Mouse (Mus musculus): ENCODE results near the gene Kcnip2. TPM values are rescaled to one million over a fixed set of nuclear protein-coding genes. Genes with fewer than 3 reads are reported as not detected.
"Not testable (repeated sequence)": the region's sequence is repeated elsewhere in the genome, so short reads cannot be mapped to it uniquely, and the experiment has no call there.

Kcnip2 gene
- polyA plus RNA-seq, 2 experiments from 2014 or later, result 17.3 to 17.4 TPM

- no peak for ATAC-seq
Measured at GRCm38 (mm10) chr19:45811028-45811674, 4.7 kb downstream of the Kcnip2 start.

- peak; percentile 24 for ATAC-seq
Measured at GRCm38 (mm10) chr19:45807732-45808131, 8.1 kb downstream of the Kcnip2 start.

DNA sequence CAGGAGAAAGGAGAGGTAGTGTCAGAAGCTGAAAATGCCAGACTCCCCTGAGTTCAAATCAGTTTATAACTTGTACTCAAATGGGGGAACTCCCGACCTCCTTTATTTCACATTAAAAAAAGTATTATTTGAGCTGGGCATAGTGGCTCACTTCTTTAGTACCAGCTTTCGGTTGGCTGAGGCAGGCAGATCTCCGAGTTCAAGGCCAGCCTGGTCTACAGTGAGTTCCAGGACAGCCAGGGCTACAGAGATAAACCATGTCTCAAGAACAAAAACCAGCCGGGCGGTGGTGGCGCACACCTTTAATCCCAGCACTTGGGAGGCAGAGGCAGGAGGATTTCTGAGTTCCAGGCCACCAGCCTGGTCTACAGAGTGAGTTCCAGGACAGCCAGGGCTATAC is 10.0 kb downstream of the Kcnip2 start:
- not testable (repeated sequence) for ATAC-seq

- ATAC-seq, result peak; percentile 96
Measured at GRCm38 (mm10) chr19:45804593-45805368, 11.1 kb downstream of the Kcnip2 start.

- no peak for ATAC-seq
Measured at GRCm38 (mm10) chr19:45803408-45803807, 12.5 kb downstream of the Kcnip2 start.

GRCm38 (mm10) chr19:45802702-45803101 is 13.2 kb downstream of the Kcnip2 start:
- ATAC-seq, result no peak

- peak; percentile 71 for ATAC-seq
Measured at GRCm38 (mm10) chr19:45796879-45797278, 19.0 kb downstream of the Kcnip2 start.

- ATAC-seq, result peak; percentile 88
Measured at GRCm38 (mm10) chr19:45796061-45796556, 19.8 kb downstream of the Kcnip2 start.

- ATAC-seq, result no peak
Measured at GRCm38 (mm10) chr19:45795406-45795944, 20.4 kb downstream of the Kcnip2 start.

DNA sequence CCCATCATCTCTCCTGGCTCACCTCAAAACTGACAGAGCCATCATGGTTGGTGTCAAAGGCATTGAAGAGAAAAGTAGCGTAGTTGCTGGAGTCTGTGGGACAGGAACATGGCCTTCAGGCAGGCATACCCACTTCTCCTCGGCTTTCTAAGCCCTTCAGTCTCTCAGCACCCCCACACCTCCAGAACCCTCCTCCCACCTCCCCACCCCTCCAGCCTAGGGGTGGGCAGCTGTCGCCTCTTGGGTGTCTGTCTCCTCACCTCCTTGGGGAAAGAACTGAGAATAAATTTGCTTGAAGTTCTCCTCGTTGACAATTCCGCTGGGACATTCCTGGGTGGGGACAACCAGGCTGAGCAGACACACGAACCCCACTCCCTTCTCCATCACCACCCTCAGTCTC is 21.1 kb downstream of the Kcnip2 start:
- ATAC-seq, result no peak

DNA sequence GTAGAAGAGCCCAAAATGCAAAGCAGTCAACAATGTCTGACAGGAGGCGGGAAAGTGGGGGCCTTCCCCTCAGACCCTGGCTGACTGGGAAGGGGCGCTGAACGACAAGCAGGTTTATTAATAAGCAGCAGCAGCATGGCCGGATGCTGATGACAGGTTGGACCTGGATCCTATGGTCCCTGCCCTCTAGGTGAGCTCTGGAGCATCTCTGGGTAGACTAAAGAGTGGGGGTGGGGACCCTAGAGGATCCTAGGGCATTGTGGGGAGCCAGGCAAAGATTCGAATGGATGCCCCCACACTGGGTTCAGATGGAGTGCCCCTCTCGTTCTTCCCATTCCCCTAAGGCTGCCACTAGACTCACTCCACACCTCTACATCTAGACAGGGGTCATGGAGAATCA is 23.5 kb downstream of the Kcnip2 start:
- no peak for ATAC-seq

DNA sequence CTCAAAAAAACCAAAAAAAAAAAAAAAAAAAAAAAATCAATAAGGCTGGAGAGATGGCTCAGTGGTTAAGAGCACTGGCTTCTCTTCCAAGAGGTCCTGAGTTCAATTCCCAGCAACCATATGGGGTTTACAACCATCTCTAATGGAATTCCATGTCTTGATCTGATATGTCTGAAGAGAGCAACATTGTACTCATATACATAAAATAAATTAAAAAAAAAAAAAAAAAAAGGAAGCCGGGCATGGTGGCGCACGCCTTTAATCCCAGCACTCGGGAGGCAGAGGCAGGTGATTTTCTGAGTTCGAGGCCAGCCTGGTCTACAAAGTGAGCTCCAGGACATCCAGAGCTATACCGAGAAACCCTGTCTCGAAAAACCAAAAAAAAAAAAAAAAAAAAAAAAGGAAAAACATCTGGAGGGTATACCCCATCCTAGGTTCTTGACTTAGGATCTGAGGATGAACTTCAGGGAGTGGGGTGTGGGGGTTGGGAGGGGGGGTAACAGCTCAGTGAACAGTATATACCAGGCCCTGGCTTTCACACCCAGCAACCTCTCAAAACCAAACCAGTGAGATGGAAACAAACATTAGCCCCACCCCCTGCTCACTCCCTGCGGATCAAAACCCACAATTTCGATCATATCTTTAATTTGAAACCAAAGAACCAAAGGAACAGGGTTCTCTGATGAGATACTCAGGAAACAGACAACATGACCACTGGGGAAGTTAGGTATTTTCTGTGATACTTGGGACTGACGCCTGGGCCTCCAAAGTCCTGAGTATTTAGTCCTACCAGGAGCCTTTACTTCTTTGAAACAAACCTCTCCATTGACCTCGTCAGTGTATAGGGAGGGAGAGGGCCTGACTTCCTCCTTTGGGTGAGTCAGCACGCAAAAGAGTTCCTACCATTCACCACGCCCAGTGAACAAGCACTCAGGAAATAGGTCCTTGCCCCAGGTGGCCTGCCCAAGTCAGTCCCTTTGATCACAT is 25.7 kb downstream of the Kcnip2 start:
- peak; percentile 87 for ATAC-seq

DNA sequence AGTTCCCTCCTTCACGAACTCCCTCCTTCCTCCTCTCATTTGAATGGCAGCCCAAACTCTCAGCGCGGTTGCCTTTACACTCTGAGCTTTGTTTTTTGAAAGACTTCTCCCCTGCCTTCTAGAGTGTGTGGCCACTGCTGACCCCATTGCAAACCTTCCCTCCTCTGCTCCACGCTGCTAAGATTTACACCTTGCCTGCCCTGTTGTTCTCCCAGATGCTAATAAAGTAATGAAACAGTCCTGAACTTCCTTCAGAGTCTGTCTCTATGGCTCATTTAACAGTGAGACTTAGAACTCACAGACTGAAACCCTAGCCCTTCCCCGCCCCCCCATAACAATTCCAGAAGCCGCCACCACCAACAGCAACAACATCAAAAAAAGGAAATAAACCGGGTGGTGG is 26.5 kb downstream of the Kcnip2 start:
- ATAC-seq, result no peak

GRCm38 (mm10) chr19:45788337-45788736 is 27.5 kb downstream of the Kcnip2 start:
- no peak for ATAC-seq

DNA sequence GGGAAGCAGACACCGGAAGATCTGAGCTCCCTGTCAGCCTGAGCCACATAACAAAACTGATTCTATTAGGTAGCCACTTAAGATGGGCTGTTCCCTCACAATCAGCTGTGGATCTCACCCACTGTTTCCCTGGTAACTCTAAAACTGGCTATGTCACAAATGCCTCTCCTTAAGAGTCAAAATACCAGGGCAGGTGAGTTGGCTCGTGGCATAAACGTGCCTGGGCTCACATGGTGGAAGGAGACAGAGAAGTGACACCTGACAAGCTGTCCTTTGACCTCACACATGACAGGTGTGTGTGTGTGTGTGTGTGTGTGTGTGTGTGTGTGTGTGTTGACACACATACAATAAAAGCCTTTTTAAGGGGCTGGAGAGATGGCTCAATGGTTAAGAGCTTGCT is 28.4 kb downstream of the Kcnip2 start:
- ATAC-seq, result no peak

GRCm38 (mm10) chr19:45785470-45785869 is 30.4 kb downstream of the Kcnip2 start:
- no peak for ATAC-seq

DNA sequence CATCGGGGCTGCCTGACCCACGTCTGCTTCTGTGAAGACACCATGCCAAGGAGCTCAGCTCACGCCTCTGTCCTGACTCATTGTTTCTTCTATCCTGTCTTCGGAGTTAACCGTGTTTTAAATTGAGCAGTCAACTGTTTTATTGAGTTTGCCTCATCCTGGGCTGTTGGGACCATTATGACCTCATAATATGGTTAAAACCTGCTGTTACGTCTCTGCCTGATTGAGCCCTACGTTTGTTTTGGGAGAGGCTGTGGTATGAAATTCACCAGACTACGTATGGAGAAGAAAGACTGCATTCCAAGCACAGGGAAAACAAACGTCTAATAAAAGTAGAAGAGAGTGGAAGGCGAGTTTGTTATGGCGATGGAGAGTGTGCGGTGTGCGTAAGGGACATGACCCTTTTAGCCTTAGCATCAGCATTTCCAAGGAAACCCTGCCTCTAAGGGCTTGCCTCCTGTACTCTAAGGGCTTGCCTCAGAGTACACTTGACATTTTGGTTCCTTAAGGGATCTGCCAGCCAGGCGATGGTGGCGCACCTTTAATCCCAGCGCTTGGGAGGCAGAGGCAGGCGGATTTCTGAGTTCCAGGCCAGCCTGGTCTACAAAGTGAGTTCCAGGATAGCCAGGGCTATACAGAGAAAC is 31.8 kb downstream of the Kcnip2 start:
- peak; percentile 1 for ATAC-seq

- peak; percentile 95 for ATAC-seq
Measured at GRCm38 (mm10) chr19:45783181-45783932, 32.5 kb downstream of the Kcnip2 start, which contains the start of gene Mgea5. Gene Mgea5, minus strand, starts transcription at chr19:45783837.

DNA sequence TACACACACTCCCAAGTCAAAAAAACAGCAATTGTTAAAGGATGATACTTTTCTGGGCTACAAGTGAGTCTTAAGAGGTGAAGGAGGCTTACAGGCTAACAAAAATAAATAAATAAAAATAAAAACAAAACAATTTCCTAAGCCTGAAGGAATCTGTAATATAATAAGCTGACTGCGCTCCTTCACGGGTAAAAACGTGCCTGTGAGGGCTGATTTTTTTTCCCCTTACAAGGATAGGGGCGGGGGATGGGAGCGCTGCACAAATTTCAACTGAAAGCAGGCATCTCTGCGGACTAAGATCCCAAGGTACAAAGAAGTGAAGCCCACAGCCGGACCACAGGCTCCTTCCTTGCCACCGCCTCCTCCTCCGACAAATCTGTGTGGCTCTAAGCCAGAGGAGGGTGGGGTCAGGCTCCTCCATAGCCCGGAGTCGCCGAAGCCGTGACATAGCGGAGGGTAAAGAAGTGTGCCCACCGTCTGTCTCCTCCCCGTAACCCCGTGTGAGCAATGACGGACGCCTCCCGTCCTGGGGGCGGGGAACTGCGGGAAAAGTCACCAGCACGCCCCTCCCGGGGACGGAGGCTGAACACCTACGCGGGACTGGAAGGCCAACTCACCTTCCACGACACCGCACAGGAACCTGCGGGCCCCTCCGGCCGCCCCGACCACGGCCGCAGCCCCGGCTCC is 33.4 kb downstream of the Kcnip2 start:
- no peak for ATAC-seq

DNA sequence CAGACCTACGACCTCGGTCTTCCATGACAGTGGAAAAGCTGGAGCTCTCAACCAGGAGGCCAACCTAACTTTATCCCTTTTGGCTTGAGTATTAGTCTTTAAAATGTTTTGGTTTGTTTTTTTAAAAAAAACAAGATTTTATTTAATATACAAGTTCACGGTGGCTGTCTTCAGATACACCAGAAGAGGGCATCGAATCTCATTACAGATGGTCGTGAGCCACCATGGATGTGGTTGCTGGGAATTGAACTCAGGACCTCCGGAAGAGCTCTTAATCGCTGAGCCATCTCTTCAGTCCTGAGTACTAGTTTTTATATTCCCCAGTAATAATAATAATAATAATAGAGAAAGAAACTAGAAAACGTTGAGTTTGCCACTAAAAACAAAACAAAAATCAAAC is 34.2 kb downstream of the Kcnip2 start:
- no peak for ATAC-seq

All from CD4-positive, CD25-positive, alpha-beta regulatory T cell, adult 4 months (primary cell).